Mouse (Mus musculus) adrenal gland, adult (tissue): ENCODE data around the gene Mypop.

Experiments used
- DNase-seq, 2 experiments: peaks; one replicate each; pipeline ENCODE4 v3.0.0; 2022 to 2023; ENCODE audit warnings: low spot score in 1 of 2; ENCODE audit not compliant: inconsistent age in 2 of 2

The Mypop gene

GRCm38 (mm10) chr7:19014452-19014851, 23.4 kb downstream of the Mypop start:
- no peak for DNase-seq

- DNase-seq, result no peak
These were observed 25.0 kb downstream of the Mypop start for GRCm38 (mm10) chr7:19016042-19016441.

- DNase-seq, result no peak
These were observed 26.9 kb downstream of the Mypop start for GRCm38 (mm10) chr7:19017909-19018308.

GRCm38 (mm10) chr7:19021048-19021447, 30.0 kb downstream of the Mypop start:
- no peak for DNase-seq

- DNase-seq, result peak in 1 of 2 experiments; percentile 45
These were observed 31.3 kb downstream of the Mypop start for GRCm38 (mm10) chr7:19022189-19022958.

- peak; percentile 71 to 80 for DNase-seq
These were observed 32.3 kb downstream of the Mypop start, which contains the start of gene Foxa3 for GRCm38 (mm10) chr7:19023357-19023814. Gene Foxa3 (minus strand): TSS chr7:19023538.

GRCm38 (mm10) chr7:19024096-19024506, 33.1 kb downstream of the Mypop start, which contains the start of gene Sympk:
Gene Sympk (plus strand): TSS chr7:19024377.
- DNase-seq, result peak; percentile 98

- DNase-seq, result peak; percentile 72 to 83
These were observed 33.7 kb downstream of the Mypop start for GRCm38 (mm10) chr7:19024581-19025255.

GRCm38 (mm10) chr7:19028067-19028466, 37.0 kb downstream of the Mypop start:
- no peak for DNase-seq

GRCm38 (mm10) chr7:19029084-19029653, 38.1 kb downstream of the Mypop start:
- peak in 1 of 2 experiments; percentile 79 for DNase-seq

GRCm38 (mm10) chr7:19031641-19032040, 40.6 kb downstream of the Mypop start:
- DNase-seq, result no peak

- DNase-seq, result peak; percentile 60 to 81
These were observed 53.6 kb downstream of the Mypop start for GRCm38 (mm10) chr7:19044616-19045015.

- peak; percentile 91 to 92 for DNase-seq
These were observed 55.4 kb downstream of the Mypop start for GRCm38 (mm10) chr7:19046286-19047069.

- no peak for DNase-seq
These were observed 57.0 kb downstream of the Mypop start for GRCm38 (mm10) chr7:19048006-19048527.

- DNase-seq, result no peak
These were observed 58.2 kb downstream of the Mypop start for GRCm38 (mm10) chr7:19049252-19049651.

GRCm38 (mm10) chr7:19050172-19050571, 59.1 kb downstream of the Mypop start:
- no peak for DNase-seq

- DNase-seq, result no peak
These were observed 60.1 kb downstream of the Mypop start for GRCm38 (mm10) chr7:19051161-19051560.
